Mouse (Mus musculus) telencephalon, adult 2 months (tissue): ENCODE results near the gene Cyp27a1.

ENCODE experiments used
- DNase-seq: peaks from one replicate; pipeline ENCODE4 v3.0.0-alpha.2; 2011; ENCODE audit warnings: low read depth, low spot score

Gene Cyp27a1

GRCm38 (mm10) chr1:74718113-74718512, 4.7 kb downstream of the Cyp27a1 start:
- no peak for DNase-seq

DNA sequence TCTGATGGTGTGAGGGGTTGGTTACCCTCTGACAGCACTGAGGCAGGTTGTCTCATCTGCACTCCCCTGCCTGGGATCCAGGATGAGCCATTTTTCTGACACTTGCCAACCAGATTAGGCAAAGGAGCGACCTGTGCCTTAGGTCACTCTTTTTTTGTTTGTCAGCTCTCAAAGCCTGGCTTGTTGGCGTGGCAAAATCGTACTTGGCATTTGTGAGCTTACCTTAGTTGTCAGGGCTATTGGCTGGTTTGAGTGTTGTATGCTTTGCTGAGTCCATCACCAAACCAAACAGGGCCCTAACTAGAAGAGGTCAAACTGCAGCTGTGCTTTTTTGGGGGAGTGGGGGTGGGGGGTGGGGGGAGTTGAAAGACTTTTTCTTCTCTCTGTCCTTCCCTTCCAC, 5.9 kb downstream of the Cyp27a1 start:
- no peak for DNase-seq

GRCm38 (mm10) chr1:74721657-74722056, 8.3 kb downstream of the Cyp27a1 start:
- DNase-seq, result no peak

- no peak for DNase-seq
Measured at GRCm38 (mm10) chr1:74723748-74724147, 10.4 kb downstream of the Cyp27a1 start.

DNA sequence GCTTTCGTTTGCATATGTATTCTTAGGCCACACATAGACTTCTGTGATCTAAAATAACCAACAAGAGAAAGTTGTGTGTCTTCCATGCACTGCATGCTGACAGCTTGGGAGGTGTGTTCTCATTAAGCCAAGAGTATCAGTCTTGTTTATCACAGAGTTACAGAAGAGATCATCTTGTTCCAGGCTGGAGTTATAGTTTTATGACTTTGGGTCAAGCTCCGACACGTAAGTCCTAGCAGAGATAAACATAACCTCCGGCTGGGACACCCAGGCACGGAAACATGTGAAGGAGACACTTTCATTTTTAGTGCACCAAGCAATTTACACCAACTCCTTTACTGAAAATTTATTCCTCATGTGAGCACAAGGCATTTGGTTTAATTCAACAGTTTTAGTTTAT, 12.7 kb downstream of the Cyp27a1 start:
- DNase-seq, result no peak

DNA sequence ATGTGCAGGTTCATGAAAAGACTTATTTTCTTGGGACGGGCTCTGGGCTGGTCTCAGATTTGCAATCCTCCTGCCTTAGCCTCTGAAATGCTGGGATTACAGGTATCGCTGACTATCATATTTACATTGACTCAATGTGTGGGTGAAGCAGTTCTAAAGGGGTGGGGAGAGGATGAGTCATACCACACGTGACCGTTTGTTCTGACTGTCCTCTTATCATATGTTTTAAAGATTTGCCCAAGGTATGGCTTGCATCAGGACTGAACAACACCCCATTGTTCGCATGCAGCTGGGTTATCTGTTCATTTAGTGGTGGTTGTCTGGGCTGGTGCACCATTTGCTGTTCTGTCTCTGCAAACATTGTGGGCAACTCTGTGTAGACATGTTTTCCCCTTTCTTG, 13.3 kb downstream of the Cyp27a1 start:
- DNase-seq, result no peak

DNA sequence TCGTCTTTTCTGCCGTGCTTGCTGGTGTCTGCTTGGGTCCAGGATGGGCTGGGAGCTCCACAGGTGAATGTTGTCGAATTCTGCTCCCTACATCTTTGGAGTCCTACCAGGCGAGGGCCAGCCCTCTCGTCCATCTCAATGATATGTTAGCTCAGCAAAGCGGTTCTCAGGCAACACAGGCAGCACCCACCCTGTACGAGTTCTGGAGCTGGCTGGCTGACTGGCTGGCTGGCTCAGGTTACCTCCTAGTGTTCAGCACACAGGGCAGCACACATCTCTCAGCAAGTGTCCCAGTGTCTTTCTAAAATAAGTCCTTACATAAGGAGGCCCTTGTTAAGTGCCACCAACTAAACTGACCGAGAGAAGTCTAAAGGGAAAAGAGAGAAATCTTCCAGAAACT, 15.1 kb downstream of the Cyp27a1 start:
- DNase-seq, result no peak

DNA sequence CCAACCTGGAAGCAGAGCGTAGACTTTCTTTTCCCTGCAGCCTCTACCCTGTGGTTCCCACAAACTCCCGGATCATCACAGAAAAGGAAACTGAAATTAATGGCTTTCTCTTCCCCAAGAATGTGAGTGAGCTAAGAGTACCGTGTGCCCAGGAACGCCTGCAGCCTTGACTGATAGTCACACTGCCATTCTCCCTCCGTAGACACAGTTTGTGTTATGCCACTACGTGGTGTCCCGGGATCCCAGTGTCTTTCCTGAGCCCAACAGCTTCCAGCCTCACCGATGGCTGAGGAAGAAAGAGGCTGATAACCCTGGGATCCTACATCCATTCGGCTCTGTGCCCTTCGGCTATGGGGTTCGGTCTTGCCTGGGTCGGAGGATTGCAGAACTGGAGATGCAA, 23.6 kb downstream of the Cyp27a1 start:
- DNase-seq, result no peak

DNA sequence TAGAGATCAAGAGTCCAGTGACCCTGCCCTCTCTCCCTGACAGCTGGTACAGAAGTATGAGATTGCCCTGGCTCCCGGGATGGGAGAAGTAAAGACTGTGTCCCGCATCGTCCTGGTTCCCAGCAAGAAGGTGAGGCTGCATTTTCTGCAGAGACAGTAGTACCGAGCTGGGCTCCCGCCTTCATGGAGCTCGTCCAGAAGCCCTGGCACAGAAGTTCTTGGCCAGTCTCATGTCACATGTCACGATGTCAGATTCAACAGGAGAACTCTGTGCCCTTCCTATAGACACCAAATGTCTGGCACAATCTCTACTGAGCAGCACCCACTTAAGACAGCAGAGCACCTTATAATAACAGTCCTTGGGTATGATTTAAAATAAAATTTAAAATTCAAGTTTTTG, 24.1 kb downstream of the Cyp27a1 start:
- DNase-seq, result no peak

DNA sequence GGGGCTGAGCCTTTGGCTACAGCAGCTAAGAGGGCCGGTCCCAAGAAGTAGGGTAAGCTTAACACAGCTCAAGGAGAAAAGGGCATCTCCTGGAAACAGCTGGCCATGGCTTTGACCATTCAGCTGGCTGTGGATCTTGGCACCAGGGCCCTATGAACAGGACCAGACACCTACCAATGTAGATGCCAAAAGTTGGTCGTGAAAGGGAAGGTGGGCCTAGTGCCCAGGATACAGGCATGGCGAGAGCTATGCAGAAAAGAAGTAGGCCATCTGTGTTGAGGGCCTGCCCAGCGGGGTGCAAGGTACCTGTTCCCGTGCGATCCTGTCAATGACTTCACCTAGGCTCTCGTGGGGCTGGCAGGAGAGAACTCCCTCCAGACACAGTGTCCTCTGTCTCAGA, 27.5 kb downstream of the Cyp27a1 start:
- DNase-seq, result no peak

GRCm38 (mm10) chr1:74747335-74747734, 34.0 kb downstream of the Cyp27a1 start:
- DNase-seq, result no peak

DNA sequence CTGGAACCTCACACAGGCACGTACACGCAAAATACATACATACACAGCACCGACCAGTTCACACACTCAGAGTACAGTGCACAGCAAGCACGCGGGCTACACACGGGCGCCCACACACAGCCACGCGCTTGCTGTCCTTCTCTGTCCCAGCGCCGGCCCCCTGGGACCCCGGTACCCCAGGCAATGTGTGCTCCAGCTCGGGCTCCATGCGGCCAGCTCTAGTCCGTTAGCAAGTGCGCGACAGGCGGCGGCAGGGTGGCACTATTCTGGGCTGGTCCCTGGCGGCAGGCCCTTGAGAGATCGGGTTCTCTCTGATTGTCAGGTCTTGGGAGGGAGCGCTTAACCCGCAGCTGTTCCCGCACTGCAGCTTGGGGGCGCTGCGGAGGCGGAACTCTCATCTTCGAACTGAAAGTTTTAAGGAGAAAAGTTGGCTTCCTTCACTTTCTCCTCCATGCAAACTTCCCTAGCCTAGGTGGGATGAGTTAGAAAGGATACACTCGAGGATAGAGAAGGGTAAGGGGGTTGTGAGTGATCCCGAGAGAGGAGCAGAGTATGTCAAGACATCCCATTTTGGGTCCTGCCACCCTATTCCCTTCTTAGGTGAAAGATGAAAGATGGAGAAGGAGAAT, 35.4 kb downstream of the Cyp27a1 start, which contains the start of gene Prkag3:
Prkag3 (minus strand) TSS at position 579 of the 629 bp plus-strand sequence.
- no peak for DNase-seq

GRCm38 (mm10) chr1:74749301-74749700, 35.9 kb downstream of the Cyp27a1 start:
- DNase-seq, result no peak

DNA sequence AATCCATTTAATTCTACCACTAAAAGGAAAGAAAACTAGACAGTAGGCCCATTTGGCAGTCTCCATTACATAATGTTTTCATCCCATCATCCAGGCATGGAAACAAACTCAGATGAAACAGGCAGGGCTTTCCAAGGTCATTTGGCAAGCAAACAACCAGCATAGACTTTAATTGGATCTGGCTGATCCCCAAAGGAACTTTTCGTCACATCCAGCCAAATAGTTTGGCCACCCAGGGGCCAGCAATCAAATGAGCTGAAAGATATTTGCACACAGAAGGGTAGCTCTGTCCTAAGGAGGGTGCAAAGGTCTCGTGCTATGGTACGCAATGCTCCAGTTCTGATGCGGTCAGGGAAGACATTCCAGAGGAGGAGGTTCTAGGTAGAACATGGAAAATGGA, 37.3 kb downstream of the Cyp27a1 start:
- no peak for DNase-seq

DNA sequence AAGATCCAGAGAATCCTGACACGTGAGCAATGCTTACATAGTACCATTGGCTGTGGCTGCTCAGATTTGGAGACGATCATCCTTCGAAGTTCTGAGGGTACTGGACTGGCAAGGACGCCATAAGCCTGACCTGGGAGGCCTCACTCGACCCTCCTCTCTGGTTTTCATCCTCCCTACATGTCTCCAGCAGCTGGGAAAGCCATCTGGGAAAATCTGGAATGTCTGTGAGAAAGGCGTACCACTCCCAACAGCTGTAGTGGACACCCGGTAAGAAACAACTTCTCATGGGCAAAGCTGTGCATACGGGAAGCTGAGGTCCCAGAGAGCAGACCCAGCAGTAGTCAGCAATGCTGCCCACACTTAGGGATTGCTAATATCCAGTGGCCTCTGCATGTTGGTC, 38.8 kb downstream of the Cyp27a1 start:
- DNase-seq, result no peak

DNA sequence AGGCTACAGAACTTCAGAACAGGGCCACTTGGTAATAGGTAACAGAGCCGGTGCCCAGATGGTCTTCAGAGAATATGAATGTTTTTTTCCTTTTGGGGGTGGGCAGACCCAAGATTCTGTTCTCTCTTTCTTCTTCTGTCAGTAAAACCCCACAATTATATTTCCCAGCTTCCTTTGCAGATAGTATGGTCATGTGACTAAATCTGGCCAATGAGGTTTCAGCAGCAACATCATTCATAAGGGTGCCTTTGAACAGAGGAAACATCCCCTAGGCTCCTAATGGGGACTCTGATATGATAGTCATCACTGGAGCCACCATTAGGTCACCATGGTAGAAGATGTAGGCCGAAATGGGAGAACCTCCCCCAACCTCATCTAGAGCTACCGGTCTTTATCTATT, 39.5 kb downstream of the Cyp27a1 start:
- DNase-seq, result no peak

- DNase-seq, result no peak
Measured at GRCm38 (mm10) chr1:74753266-74753974, 40.0 kb downstream of the Cyp27a1 start.

GRCm38 (mm10) chr1:74754175-74754785, 40.9 kb downstream of the Cyp27a1 start:
- DNase-seq, result no peak

GRCm38 (mm10) chr1:74759773-74760172, 46.4 kb downstream of the Cyp27a1 start:
- no peak for DNase-seq

DNA sequence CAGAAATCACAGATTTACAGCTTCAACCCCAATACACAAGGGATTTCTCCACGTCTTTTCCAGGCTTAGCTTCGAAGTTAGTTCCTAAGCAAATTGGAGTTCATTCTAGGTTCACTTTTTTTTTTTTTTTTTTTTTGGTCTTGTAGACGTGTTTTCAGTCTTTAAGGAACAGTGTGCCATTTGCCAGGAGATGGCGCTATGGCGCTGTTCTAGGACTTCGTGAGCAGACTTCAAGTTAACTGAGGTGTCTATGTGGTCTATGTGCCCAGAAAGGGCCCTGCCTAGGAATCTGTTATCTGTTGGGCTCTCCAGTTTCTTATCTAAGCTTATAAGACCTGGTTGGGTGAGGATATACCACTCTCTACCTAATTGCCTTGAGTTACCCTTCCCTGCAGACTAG, 49.7 kb downstream of the Cyp27a1 start:
- DNase-seq, result peak; percentile 70

- DNase-seq, result no peak
Measured at GRCm38 (mm10) chr1:74770727-74771466, 57.5 kb downstream of the Cyp27a1 start.

- DNase-seq, result no peak
Measured at GRCm38 (mm10) chr1:74771467-74771844, 58.1 kb downstream of the Cyp27a1 start.

GRCm38 (mm10) chr1:74771845-74771930, 58.3 kb downstream of the Cyp27a1 start, which contains the start of gene Wnt6:
Gene Wnt6, plus strand, starts transcription at chr1:74771892.
- DNase-seq, result no peak
